Mouse (Mus musculus) stomach, embryonic 15.5 days (tissue): ENCODE measurements at regions not wholly inside any gene's neighbourhood (a gene's known extent, or its start where the extent isn't known, plus 50 kb on each side); places are given as distances from the start of the nearest gene placed in this dataset.

Source experiments
- ATAC-seq: fragments of 200-750 bp; cut with Nextera tagmentation; 2 replicates; pipeline ENCODE4 v1.8.0; 2017; ENCODE audit warnings: low read depth, moderate number of reproducible peaks, moderate TSS enrichment; ENCODE audit not compliant: insufficient read depth, low FRiP score
- H3K27ac ChIP-seq: fragments of 300-500 bp; sonication (generic); 2 replicates; pipeline ENCODE4 v1.5.1; 2015; ENCODE audit warnings: mild to moderate bottlenecking, inconsistent platforms
- H3K27me3 ChIP-seq: fragments of 300-500 bp; sonication (generic); replicated peaks from 2 replicates; pipeline ENCODE4 v1.6.1; 2015; ENCODE audit warnings: inconsistent platforms
- H3K36me3 ChIP-seq: fragments of 300-500 bp; sonication (generic); 2 replicates; pipeline ENCODE4 v1.6.1; 2015; ENCODE audit warnings: inconsistent platforms
- H3K4me1 ChIP-seq: fragments of 300-500 bp; sonication (generic); 2 replicates; pipeline ENCODE4 v1.6.1; 2015; ENCODE audit warnings: inconsistent platforms
- H3K4me2 ChIP-seq: fragments of 300-500 bp; sonication (generic); 2 replicates; pipeline ENCODE4 v1.6.1; 2015; ENCODE audit warnings: mild to moderate bottlenecking, inconsistent platforms
- H3K4me3 ChIP-seq: fragments of 300-500 bp; sonication (generic); replicated peaks from 2 replicates; pipeline ENCODE4 v1.5.1; 2015; ENCODE audit warnings: inconsistent platforms
- H3K9ac ChIP-seq: fragments of 300-500 bp; sonication (generic); 2 replicates; pipeline ENCODE4 v1.6.1; 2015; ENCODE audit warnings: inconsistent platforms
- H3K9me3 ChIP-seq: fragments of 300-500 bp; sonication (generic); 2 replicates; pipeline ENCODE4 v1.6.1; 2016; ENCODE audit warnings: inconsistent platforms
- WGBS: fragments of 180-500 bp; shearing (Covaris S2); methylation state at CpG from one replicate; pipeline ENCODE4 v1.1.7; 2015; 5-methylcytosine and 5-hydroxymethylcytosine counted together

- no peak for ATAC-seq
- Histone ChIP-seq H3K4me2 (no peak overlapping the region), H3K9me3 (no peaks in the 10 kb centered on the region), H3K4me1 (0 out of 2 replicates have a peak, but pooled peaks cover 4% of the 10 kb centered on the region), H3K27ac (0 out of 2 replicates have a peak overlapping the region, but pooled peaks have one; percentile 9), H3K9ac (no peak overlapping the region), H3K4me3 (no peak overlapping the region), H3K27me3 (no peaks in the 10 kb centered on the region), H3K36me3 (no peaks in the 10 kb centered on the region)
- 76% methylated on average over 7 of the region's 7 CpGs for WGBS
Measured at GRCm38 (mm10) chr17:49223212-49223611, 204.9 kb upstream of the Mocs1 start.

- 0 out of 2 replicates have a peak, but pooled peaks cover 4% of the 10 kb centered on the region for H3K4me1 ChIP-seq
- 0 out of 2 replicates have a peak overlapping the region, but pooled peaks have one; percentile 9 for H3K27ac ChIP-seq
- WGBS: 52% methylated on average over 2 of the region's 2 CpGs
Measured at GRCm38 (mm10) chr17:49223651-49224050, 204.5 kb upstream of the Mocs1 start.

GRCm38 (mm10) chr17:49225255-49226015 lies 202.7 kb upstream of the Mocs1 start:
- Histone ChIP-seq H3K9ac (no peak overlapping the region), H3K4me3 (no peak overlapping the region), H3K27ac (peak overlapping the region; percentile 58), H3K36me3 (no peaks in the 10 kb centered on the region), H3K4me1 (0 out of 2 replicates have a peak, but pooled peaks cover 4% of the 10 kb centered on the region), H3K9me3 (no peaks in the 10 kb centered on the region), H3K27me3 (no peaks in the 10 kb centered on the region), H3K4me2 (no peak overlapping the region)
- 38% methylated on average over 9 of the region's 9 CpGs for WGBS
- no peak; the same call in 1 of the 2 replicates for ATAC-seq

More at GRCm38 (mm10) chr17:49223651-49224050, 204.5 kb upstream of the Mocs1 start:
- no peak for ATAC-seq
- H3K4me2 ChIP-seq: no peak overlapping the region
- no peaks in the 10 kb centered on the region for H3K9me3 ChIP-seq
- H3K36me3 ChIP-seq: no peaks in the 10 kb centered on the region
- H3K27me3 ChIP-seq: no peaks in the 10 kb centered on the region
- no peak overlapping the region for H3K9ac ChIP-seq
- no peak overlapping the region for H3K4me3 ChIP-seq

- Histone ChIP-seq H3K4me1 (peaks cover 6% of the 10 kb centered on the region; the same call in 1 of the 2 replicates), H3K27me3 (no peaks in the 10 kb centered on the region), H3K27ac (peak overlapping the region; percentile 58), H3K4me3 (no peak overlapping the region), H3K36me3 (no peaks in the 10 kb centered on the region), H3K9me3 (no peaks in the 10 kb centered on the region), H3K9ac (no peak overlapping the region), H3K4me2 (no peak overlapping the region)
- no peak for ATAC-seq
- WGBS: 73% methylated on average over 6 of the region's 6 CpGs
Measured at GRCm38 (mm10) chr17:49226016-49226400, 202.2 kb upstream of the Mocs1 start.

- Histone ChIP-seq H3K4me3 (no peak overlapping the region), H3K9me3 (no peaks in the 10 kb centered on the region), H3K36me3 (no peaks in the 10 kb centered on the region), H3K9ac (no peak overlapping the region), H3K4me2 (no peak overlapping the region), H3K27me3 (no peaks in the 10 kb centered on the region), H3K27ac (peak overlapping the region; percentile 57), H3K4me1 (peaks cover 9% of the 10 kb centered on the region; the same call in 1 of the 2 replicates)
- peak; percentile 82 for ATAC-seq
- 50% methylated on average over 3 of the region's 3 CpGs for WGBS
Measured at GRCm38 (mm10) chr17:49231287-49231686, 196.9 kb upstream of the Mocs1 start.

DNA sequence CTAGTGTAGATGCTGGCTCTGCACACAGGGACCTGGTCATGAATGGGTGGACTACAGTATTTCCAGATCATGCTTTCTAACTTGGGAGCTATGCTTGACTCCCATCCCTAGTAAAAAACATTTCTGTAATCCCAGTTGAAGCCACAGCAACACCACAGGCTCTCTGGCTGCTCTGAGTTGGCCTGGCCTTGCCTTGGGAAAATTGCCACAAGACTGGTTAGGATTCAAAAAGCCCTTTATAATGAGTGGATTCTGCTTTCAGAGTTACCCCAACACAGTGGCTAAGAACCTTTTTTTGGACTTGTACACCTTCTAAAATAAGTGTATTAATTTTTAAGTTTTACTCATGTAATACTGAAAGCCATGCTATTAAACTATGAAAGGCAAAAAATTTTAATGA lies 188.1 kb upstream of the Mocs1 start:
- Histone ChIP-seq H3K4me1 (peaks cover 13% of the 10 kb centered on the region), H3K9me3 (no peaks in the 10 kb centered on the region), H3K36me3 (no peaks in the 10 kb centered on the region), H3K4me3 (no peak overlapping the region), H3K9ac (no peak overlapping the region), H3K27me3 (no peaks in the 10 kb centered on the region), H3K27ac (no peak overlapping the region), H3K4me2 (no peak overlapping the region)
- ATAC-seq: no peak

DNA sequence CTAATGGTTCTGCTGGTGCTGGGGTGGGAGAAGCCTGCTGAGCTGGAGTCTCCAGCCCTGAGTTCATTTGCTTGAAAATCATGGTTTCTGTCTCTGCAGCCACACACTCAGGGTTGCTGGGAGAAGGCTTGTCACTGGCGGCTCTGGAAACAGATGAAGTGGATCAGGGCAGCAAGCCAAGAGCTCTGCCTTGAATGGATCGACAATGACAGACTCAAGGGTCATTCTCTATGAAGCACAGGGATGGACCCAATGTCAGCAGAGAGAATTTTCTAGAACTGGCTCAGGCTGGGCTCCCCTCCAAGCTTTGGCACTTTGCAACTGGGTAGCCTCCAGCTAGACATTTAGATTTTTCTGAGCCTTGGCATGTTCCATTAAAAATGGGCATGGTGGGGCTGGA lies 184.7 kb upstream of the Mocs1 start:
- no peaks in the 10 kb centered on the region for H3K27me3 ChIP-seq
- peaks cover 13% of the 10 kb centered on the region for H3K4me1 ChIP-seq
- peak; percentile 51; the same call in 1 of the 2 replicates for ATAC-seq
- no peaks in the 10 kb centered on the region for H3K9me3 ChIP-seq
- H3K4me2 ChIP-seq: no peak overlapping the region
- peak overlapping the region; percentile 80 for H3K27ac ChIP-seq
- 29% methylated on average over 2 of the region's 2 CpGs for WGBS
- no peak overlapping the region for H3K9ac ChIP-seq
- H3K4me3 ChIP-seq: no peak overlapping the region
- no peaks in the 10 kb centered on the region for H3K36me3 ChIP-seq

DNA sequence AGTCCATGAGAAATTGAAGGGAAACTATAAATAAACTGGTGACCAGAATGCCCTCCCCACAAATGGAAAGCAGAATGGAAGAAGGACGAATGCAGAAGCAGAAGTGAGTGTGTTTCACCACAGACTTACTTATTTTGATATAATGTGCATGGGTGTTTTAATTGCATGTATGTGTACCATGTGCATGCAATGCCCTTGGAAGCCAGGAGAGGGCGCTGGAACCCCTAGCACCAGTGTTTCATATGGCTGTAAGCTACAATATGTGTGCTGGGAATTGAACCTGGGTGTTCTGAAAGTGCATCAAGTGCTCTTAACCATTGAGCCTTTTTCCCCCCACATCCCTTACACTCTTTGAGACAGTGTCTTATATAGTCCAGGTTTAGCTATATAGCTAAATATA lies 183.1 kb upstream of the Mocs1 start:
- 62% methylated on average over 2 of the region's 2 CpGs for WGBS
- H3K4me3 ChIP-seq: no peak overlapping the region
- H3K4me2 ChIP-seq: no peak overlapping the region
- H3K27ac ChIP-seq: no peak overlapping the region
- peaks cover 13% of the 10 kb centered on the region for H3K4me1 ChIP-seq
- no peaks in the 10 kb centered on the region for H3K9me3 ChIP-seq
- H3K36me3 ChIP-seq: no peaks in the 10 kb centered on the region
- no peak overlapping the region for H3K9ac ChIP-seq
- ATAC-seq: no peak
- H3K27me3 ChIP-seq: no peaks in the 10 kb centered on the region

DNA sequence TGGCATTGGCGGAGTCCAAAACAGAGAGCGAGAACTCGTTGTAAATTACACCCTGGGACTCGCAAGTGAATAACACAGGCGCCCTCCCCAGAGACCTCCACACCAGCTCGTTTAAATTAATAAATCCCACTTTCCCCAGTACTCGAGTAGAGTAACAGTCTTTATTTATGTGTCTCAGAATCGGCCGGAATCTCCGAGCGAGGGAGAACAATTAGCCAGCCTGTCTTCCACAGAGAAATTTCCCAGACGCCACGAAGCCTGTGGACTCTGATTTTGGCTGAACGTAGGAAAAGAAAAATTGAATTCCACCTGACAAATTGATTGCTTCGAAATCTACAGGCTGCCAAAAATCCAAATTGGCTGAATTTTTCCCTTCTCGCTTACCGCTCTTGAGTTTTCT lies 180.9 kb upstream of the Mocs1 start:
- Histone ChIP-seq H3K9ac (no peak overlapping the region), H3K36me3 (no peaks in the 10 kb centered on the region), H3K9me3 (no peaks in the 10 kb centered on the region), H3K4me1 (peaks cover 13% of the 10 kb centered on the region), H3K27me3 (no peaks in the 10 kb centered on the region), H3K4me3 (no peak overlapping the region), H3K4me2 (0 out of 2 replicates have a peak overlapping the region, but pooled peaks have one; percentile 6), H3K27ac (peak overlapping the region; percentile 45; the same call in 1 of the 2 replicates)
- WGBS: 32% methylated on average over 17 of the region's 17 CpGs
- no peak for ATAC-seq

DNA sequence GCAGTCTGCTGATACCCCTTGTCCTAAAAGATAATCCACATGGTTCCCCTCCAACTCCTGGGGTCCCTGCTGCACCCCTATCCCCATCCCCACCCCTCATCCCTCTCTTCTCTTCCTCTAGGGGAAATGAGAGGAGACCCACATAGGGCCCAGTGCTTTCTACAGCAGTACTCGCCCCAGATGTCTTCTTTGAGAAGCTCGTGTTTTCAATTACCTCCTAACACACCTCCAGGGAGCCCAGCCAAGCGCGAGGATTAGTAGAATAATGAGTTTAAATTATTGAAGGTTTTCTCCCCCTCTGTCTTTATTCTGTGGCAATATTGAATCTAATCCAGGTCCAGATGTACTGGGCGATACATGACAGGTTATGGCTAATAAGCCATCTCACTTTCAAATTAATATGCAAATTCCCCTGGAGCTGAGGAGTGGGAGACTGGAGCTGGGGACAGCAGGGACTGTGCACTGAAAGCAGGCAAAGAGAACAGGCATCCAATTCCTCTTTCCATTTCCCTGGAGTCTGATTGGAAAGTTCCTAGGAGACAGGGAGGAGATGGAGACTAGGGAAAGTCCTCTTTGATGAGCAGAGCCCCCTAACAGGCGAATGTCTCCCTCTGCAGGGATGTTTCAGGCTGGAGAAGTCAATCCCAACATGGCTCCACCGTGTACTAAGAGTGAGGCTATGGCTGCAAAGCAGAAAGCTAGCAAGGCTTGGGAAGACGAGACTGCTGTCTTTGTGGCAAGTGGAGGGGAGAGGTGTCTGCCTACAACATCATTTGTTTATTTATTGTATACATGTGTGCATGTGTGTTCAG lies 177.2 kb upstream of the Mocs1 start:
- H3K4me1 ChIP-seq: no peaks in the 10 kb centered on the region
- H3K4me3 ChIP-seq: no peak overlapping the region
- no peak overlapping the region for H3K4me2 ChIP-seq
- no peaks in the 10 kb centered on the region for H3K27me3 ChIP-seq
- no peaks in the 10 kb centered on the region for H3K36me3 ChIP-seq
- H3K9ac ChIP-seq: no peak overlapping the region
- 59% methylated on average over 8 of the region's 8 CpGs for WGBS
- ATAC-seq: no peak
- H3K27ac ChIP-seq: no peak overlapping the region
- no peaks in the 10 kb centered on the region for H3K9me3 ChIP-seq

DNA sequence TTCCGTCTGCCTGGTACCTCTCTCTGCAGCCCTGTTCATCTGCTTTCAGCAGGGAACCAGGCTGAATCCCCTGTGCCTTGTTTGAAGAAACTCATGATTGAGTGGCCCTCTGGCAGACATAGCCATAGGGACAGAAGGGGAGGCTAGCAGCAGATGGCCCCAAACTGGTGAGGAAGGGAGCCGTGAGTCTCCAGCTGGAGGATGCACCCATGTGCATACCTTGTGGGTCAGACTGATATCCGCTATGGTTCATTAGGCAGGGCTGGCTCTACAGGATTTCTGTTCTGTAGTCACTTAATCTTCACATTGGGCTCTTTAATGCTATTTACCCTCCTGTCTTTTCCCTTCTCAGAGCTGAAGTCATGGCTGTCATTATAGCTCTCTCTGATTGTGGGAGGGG lies 175.9 kb upstream of the Mocs1 start:
- no peaks in the 10 kb centered on the region for H3K4me1 ChIP-seq
- H3K9ac ChIP-seq: no peak overlapping the region
- no peaks in the 10 kb centered on the region for H3K36me3 ChIP-seq
- H3K4me3 ChIP-seq: no peak overlapping the region
- H3K27me3 ChIP-seq: no peaks in the 10 kb centered on the region
- H3K27ac ChIP-seq: no peak overlapping the region
- H3K9me3 ChIP-seq: no peaks in the 10 kb centered on the region
- no peak overlapping the region for H3K4me2 ChIP-seq
- 71% methylated on average over 3 of the region's 3 CpGs for WGBS
- no peak for ATAC-seq

DNA sequence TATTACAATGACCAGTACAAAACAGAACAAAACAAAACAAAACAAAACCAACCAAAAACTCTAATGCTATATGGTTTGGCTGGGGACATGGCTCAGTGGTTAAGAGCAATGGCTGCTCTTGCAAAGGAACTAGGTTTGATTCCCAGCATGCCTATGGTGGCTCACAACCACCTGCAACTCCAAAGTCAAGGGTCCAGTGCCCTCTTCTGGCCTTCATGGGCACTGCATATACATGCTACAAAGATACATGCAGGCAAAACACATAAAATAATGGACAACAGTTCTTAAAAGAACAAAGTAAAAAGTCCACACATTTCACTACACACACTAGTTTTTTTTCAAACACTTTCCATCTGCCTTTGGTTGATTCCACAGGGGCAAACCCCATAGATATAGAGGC lies 169.7 kb upstream of the Mocs1 start:
- Histone ChIP-seq H3K27me3 (no peaks in the 10 kb centered on the region), H3K9me3 (no peaks in the 10 kb centered on the region), H3K4me2 (no peak overlapping the region), H3K27ac (no peak overlapping the region), H3K9ac (no peak overlapping the region), H3K4me1 (no peaks in the 10 kb centered on the region), H3K4me3 (no peak overlapping the region), H3K36me3 (no peaks in the 10 kb centered on the region)
- no peak for ATAC-seq
